Mouse (Mus musculus): ENCODE data around the gene Acat3.
"Not testable (repeated sequence)": the region's sequence is repeated elsewhere in the genome, so short reads cannot be mapped to it uniquely, and the experiment has no call there.

- TF ChIP-seq EP300, CTCF (IDR thresholded peaks at IDR 0.05; ENCODE audit: low read depth): not testable (repeated sequence)
Observed at GRCm38 (mm10) chr17:12931576-12931975, 8.8 kb downstream of the Acat3 start.

All from liver, postnatal 0 days (tissue).